Mouse (Mus musculus): Measurements from ENCODE around the gene Fig4. TPM values are rescaled to one million over a fixed set of nuclear protein-coding genes. Genes with fewer than 3 reads are reported as not detected.

Gene Fig4
- polyA plus RNA-seq (2014; fragmentation: Nextera tagmentation; extraction: Ambion mirVana), result 20.4 and 21.0 TPM in 2 replicates

- under 1% methylated on average over 36 of the region's 38 CpGs for WGBS
- Histone ChIP-seq H3K9ac (ENCODE audit: low read length) (peak within 1 kb of the TSS; percentile 71), H3K27ac (ENCODE audit: low read depth) (peak within 1 kb of the TSS; percentile 67; the same call in 1 of the 2 replicates), H3K36me3 (ENCODE audit: control insufficient read depth, insufficient read depth, low read length) (no peaks in the 10 kb centered on the region), H3K4me2 (ENCODE audit: low read length) (peak within 1 kb of the TSS; percentile 93), H3K4me3 (ENCODE audit: low read depth, low read length) (peak within 1 kb of the TSS; percentile 91), H3K9me3 (ENCODE audit: control insufficient read depth, low read length) (no peaks in the 10 kb centered on the region), H3K4me1 (replicated peaks; ENCODE audit: control insufficient read depth, insufficient read depth, low read length) (peaks cover 8% of the 10 kb centered on the region; the same call in 1 of the 2 replicates), H3K27me3 (replicated peaks; ENCODE audit: control insufficient read depth, insufficient read depth, low read length) (no peaks in the 10 kb centered on the region)
- DNase-seq (ENCODE audit: low spot score), result peak; percentile 93
- peak; percentile 95 for ATAC-seq (replicated peaks; ENCODE audit: low FRiP score, low TSS enrichment, low read depth)
These were observed at the start of gene Fig4 for GRCm38 (mm10) chr10:41302689-41303431. Gene Fig4 (minus strand): TSS chr10:41303260.

- H3K4me2 ChIP-seq (ENCODE audit: low read length), result no peak overlapping the region
- ATAC-seq (replicated peaks; ENCODE audit: low FRiP score, low TSS enrichment, low read depth) (no peak), DNase-seq (ENCODE audit: low spot score) (no peak)
- no peaks in the 10 kb centered on the region for H3K9me3 ChIP-seq (ENCODE audit: control insufficient read depth, low read length)
- no peaks in the 10 kb centered on the region for H3K4me1 ChIP-seq (replicated peaks; ENCODE audit: control insufficient read depth, insufficient read depth, low read length)
- H3K9ac ChIP-seq (ENCODE audit: low read length), result no peak overlapping the region
- no peaks in the 10 kb centered on the region for H3K36me3 ChIP-seq (ENCODE audit: control insufficient read depth, insufficient read depth, low read length)
- H3K4me3 ChIP-seq (ENCODE audit: low read depth, low read length), result no peak overlapping the region
- 87% methylated on average over 7 of the region's 7 CpGs for WGBS
- no peak overlapping the region for H3K27ac ChIP-seq (ENCODE audit: low read depth)
- H3K27me3 ChIP-seq (replicated peaks; ENCODE audit: control insufficient read depth, insufficient read depth, low read length), result no peaks in the 10 kb centered on the region
These were observed 38.3 kb upstream of the Fig4 start for GRCm38 (mm10) chr10:41341346-41341745.

GRCm38 (mm10) chr10:41332533-41333043 lies 29.5 kb upstream of the Fig4 start:
- H3K4me1 ChIP-seq (replicated peaks; ENCODE audit: control insufficient read depth, insufficient read depth, low read length), result no peaks in the 10 kb centered on the region
- no peaks in the 10 kb centered on the region for H3K9me3 ChIP-seq (ENCODE audit: control insufficient read depth, low read length)
- H3K4me2 ChIP-seq (ENCODE audit: low read length), result no peak overlapping the region
- no peak overlapping the region for H3K27ac ChIP-seq (ENCODE audit: low read depth)
- DNase-seq (ENCODE audit: low spot score), result no peak
- no peaks in the 10 kb centered on the region for H3K36me3 ChIP-seq (ENCODE audit: control insufficient read depth, insufficient read depth, low read length)
- no peaks in the 10 kb centered on the region for H3K27me3 ChIP-seq (replicated peaks; ENCODE audit: control insufficient read depth, insufficient read depth, low read length)
- H3K9ac ChIP-seq (ENCODE audit: low read length), result no peak overlapping the region
- no peak overlapping the region for H3K4me3 ChIP-seq (ENCODE audit: low read depth, low read length)
- ATAC-seq (replicated peaks; ENCODE audit: low FRiP score, low TSS enrichment, low read depth), result no peak
- 72% methylated on average over 2 of the region's 2 CpGs for WGBS

GRCm38 (mm10) chr10:41315866-41316265 lies 12.8 kb upstream of the Fig4 start:
- H3K4me1 ChIP-seq (replicated peaks; ENCODE audit: control insufficient read depth, insufficient read depth, low read length), result no peaks in the 10 kb centered on the region
- no peak for DNase-seq (ENCODE audit: low spot score)
- WGBS, result 77% methylated on average over 3 of the region's 3 CpGs
- no peaks in the 10 kb centered on the region for H3K9me3 ChIP-seq (ENCODE audit: control insufficient read depth, low read length)
- H3K9ac ChIP-seq (ENCODE audit: low read length), result no peak overlapping the region
- no peaks in the 10 kb centered on the region for H3K27me3 ChIP-seq (replicated peaks; ENCODE audit: control insufficient read depth, insufficient read depth, low read length)
- no peak overlapping the region for H3K4me3 ChIP-seq (ENCODE audit: low read depth, low read length)
- no peak for ATAC-seq (replicated peaks; ENCODE audit: low FRiP score, low TSS enrichment, low read depth)
- H3K27ac ChIP-seq (ENCODE audit: low read depth), result no peak overlapping the region
- no peak overlapping the region for H3K4me2 ChIP-seq (ENCODE audit: low read length)
- H3K36me3 ChIP-seq (ENCODE audit: control insufficient read depth, insufficient read depth, low read length), result no peaks in the 10 kb centered on the region

- H3K27me3 ChIP-seq (replicated peaks; ENCODE audit: control insufficient read depth, insufficient read depth, low read length), result no peaks in the 10 kb centered on the region
- ATAC-seq (replicated peaks; ENCODE audit: low FRiP score, low TSS enrichment, low read depth) (no peak), DNase-seq (ENCODE audit: low spot score) (no peak)
- H3K4me3 ChIP-seq (ENCODE audit: low read depth, low read length), result no peak overlapping the region
- no peak overlapping the region for H3K4me2 ChIP-seq (ENCODE audit: low read length)
- H3K9ac ChIP-seq (ENCODE audit: low read length), result no peak overlapping the region
- WGBS, result 84% methylated on average over 4 of the region's 4 CpGs
- no peaks in the 10 kb centered on the region for H3K9me3 ChIP-seq (ENCODE audit: control insufficient read depth, low read length)
- H3K36me3 ChIP-seq (ENCODE audit: control insufficient read depth, insufficient read depth, low read length), result no peaks in the 10 kb centered on the region
- no peak overlapping the region for H3K27ac ChIP-seq (ENCODE audit: low read depth)
- no peaks in the 10 kb centered on the region for H3K4me1 ChIP-seq (replicated peaks; ENCODE audit: control insufficient read depth, insufficient read depth, low read length)
These were observed 5.1 kb upstream of the Fig4 start for GRCm38 (mm10) chr10:41308205-41308604.

GRCm38 (mm10) chr10:41304961-41305455 lies 1.9 kb upstream of the Fig4 start:
- ATAC-seq (replicated peaks; ENCODE audit: low FRiP score, low TSS enrichment, low read depth) (no peak), DNase-seq (ENCODE audit: low spot score) (no peak)
- 70% methylated on average over 9 of the region's 9 CpGs for WGBS
- no peaks in the 10 kb centered on the region for H3K27me3 ChIP-seq (replicated peaks; ENCODE audit: control insufficient read depth, insufficient read depth, low read length)
- H3K4me1 ChIP-seq (replicated peaks; ENCODE audit: control insufficient read depth, insufficient read depth, low read length), result peaks cover 8% of the 10 kb centered on the region; the same call in 1 of the 2 replicates
- H3K4me3 ChIP-seq (ENCODE audit: low read depth, low read length), result no peak overlapping the region
- H3K27ac ChIP-seq (ENCODE audit: low read depth), result no peak overlapping the region
- no peak overlapping the region for H3K9ac ChIP-seq (ENCODE audit: low read length)
- H3K9me3 ChIP-seq (ENCODE audit: control insufficient read depth, low read length), result no peaks in the 10 kb centered on the region
- no peaks in the 10 kb centered on the region for H3K36me3 ChIP-seq (ENCODE audit: control insufficient read depth, insufficient read depth, low read length)
- H3K4me2 ChIP-seq (ENCODE audit: low read length), result no peak overlapping the region

- Histone ChIP-seq H3K9me3 (ENCODE audit: control insufficient read depth, low read length) (no peaks in the 10 kb centered on the region), H3K4me1 (replicated peaks; ENCODE audit: control insufficient read depth, insufficient read depth, low read length) (peaks cover 8% of the 10 kb centered on the region; the same call in 1 of the 2 replicates), H3K4me3 (ENCODE audit: low read depth, low read length) (peak within 1 kb of the TSS; percentile 91), H3K9ac (ENCODE audit: low read length) (peak within 1 kb of the TSS; percentile 71), H3K27me3 (replicated peaks; ENCODE audit: control insufficient read depth, insufficient read depth, low read length) (no peaks in the 10 kb centered on the region), H3K27ac (ENCODE audit: low read depth) (peak within 1 kb of the TSS; percentile 67; the same call in 1 of the 2 replicates), H3K4me2 (ENCODE audit: low read length) (peak within 1 kb of the TSS; percentile 93), H3K36me3 (ENCODE audit: control insufficient read depth, insufficient read depth, low read length) (no peaks in the 10 kb centered on the region)
- WGBS, result under 1% methylated on average over 25 of the region's 25 CpGs
- DNase-seq (ENCODE audit: low spot score) (peak; percentile 92), ATAC-seq (replicated peaks; ENCODE audit: low FRiP score, low TSS enrichment, low read depth) (peak; percentile 84)
These were observed 782 bp upstream of the Fig4 start, which contains the start of gene Ak9 for GRCm38 (mm10) chr10:41303639-41304444. Gene Ak9 (plus strand): TSS chr10:41303980.

GRCm38 (mm10) chr10:41300161-41300560 lies 2.9 kb downstream of the Fig4 start:
- no peak overlapping the region for H3K4me3 ChIP-seq (ENCODE audit: low read depth, low read length)
- H3K9me3 ChIP-seq (ENCODE audit: control insufficient read depth, low read length), result no peaks in the 10 kb centered on the region
- H3K4me1 ChIP-seq (replicated peaks; ENCODE audit: control insufficient read depth, insufficient read depth, low read length), result peaks cover 8% of the 10 kb centered on the region; the same call in 1 of the 2 replicates
- H3K4me2 ChIP-seq (ENCODE audit: low read length), result no peak overlapping the region
- H3K36me3 ChIP-seq (ENCODE audit: control insufficient read depth, insufficient read depth, low read length), result no peaks in the 10 kb centered on the region
- no peak for ATAC-seq (replicated peaks; ENCODE audit: low FRiP score, low TSS enrichment, low read depth)
- H3K27me3 ChIP-seq (replicated peaks; ENCODE audit: control insufficient read depth, insufficient read depth, low read length), result no peaks in the 10 kb centered on the region
- 46% methylated on average over 1 of the region's 1 CpGs for WGBS
- no peak overlapping the region for H3K27ac ChIP-seq (ENCODE audit: low read depth)
- no peak overlapping the region for H3K9ac ChIP-seq (ENCODE audit: low read length)
- no peak for DNase-seq (ENCODE audit: low spot score)
